Mouse (Mus musculus) megakaryocyte, adult 5-6 weeks (primary cell): ENCODE measurements around the gene Ppp2r3d. TPM values are rescaled to one million over a fixed set of nuclear protein-coding genes. Genes with fewer than 3 reads are reported as not detected.

Source experiments
- ATAC-seq: 2 replicates; pipeline ENCODE4 v1.8.0; 2016; ENCODE audit warnings: mild to moderate bottlenecking, inconsistent platforms; ENCODE audit not compliant: poor library complexity, severe bottlenecking
- total RNA-seq, 2 experiments: library from RNA; stranded (forward) in 1 of 2; stranded (reverse) in 1 of 2; fragments of 153-499, 151-499 nt in 1 of 2; fragments of 221-1000, 200-1000 nt in 1 of 2; gene quantifications; 2 replicates each; pipeline versions ENCODE4 v1.2.3 to v1.2.4; 2015 to 2017

Gene Ppp2r3d
- total RNA-seq, 2 experiments from 2014 or later = 12.7 to 20.2 TPM

DNA sequence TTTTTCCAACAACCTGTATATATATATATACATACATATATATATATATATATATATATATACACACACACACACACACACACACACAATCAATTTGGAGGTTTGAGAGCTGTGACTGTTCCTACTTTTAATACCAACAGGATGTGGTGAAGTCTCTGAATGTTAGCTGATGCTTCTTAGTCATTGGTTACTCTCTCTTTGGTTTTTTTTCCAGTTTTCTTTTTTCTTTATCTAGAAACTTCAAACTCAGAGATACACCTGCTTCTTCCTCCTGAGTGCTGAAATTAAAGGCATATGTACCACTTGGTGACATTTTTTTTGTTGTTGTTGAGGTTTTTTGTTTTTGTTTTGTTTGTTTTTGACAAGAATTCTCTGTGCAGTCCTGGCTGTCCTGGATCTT is 63.8 kb downstream of the Ppp2r3d start:
- ATAC-seq = no peak

DNA sequence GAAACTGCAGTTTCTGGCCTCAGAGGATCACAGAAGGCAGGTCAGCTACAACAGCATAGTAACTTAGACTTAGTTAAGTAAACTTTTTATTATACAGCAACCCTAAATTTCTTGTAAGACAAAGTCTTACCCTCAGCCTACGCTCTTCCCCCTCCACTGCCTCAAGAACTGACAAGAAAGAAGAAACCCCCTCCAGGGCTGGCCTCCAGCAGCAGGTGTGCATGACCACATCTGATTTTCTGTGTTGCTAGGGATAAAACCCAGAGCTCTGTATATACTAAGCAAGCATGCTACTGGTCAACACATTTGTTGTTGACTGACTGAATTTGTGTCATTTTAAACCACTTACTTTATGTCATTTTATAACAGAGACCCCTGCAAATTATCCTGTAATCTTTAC is 65.1 kb downstream of the Ppp2r3d start:
- no peak for ATAC-seq

DNA sequence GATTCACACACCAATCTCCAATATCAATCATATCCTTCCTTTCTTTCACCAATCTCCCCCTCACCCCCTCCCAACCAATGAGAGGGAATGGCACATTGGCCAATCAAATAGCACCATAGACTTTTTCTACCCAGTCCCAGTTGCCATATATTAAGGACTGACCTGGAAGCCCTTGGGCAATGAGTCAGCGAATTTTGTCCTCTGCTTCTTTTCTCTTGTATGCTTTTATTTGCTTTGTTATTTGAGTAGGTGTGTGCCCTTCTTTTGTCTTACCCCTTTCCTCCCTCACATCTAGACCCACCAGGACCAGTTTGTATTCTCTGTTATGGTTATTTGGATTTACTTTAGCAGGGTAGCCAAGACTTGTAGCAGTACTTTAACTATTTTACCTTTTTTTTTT is 68.1 kb downstream of the Ppp2r3d start:
- no peak for ATAC-seq

Other genes with a start within 250 kb of the Ppp2r3d start
- gene 2010315B03Rik, start 164.2 kb downstream of the Ppp2r3d start, total RNA-seq (2015) = 12.0 and 14.1 TPM in 2 replicates
- 21.0 and 22.2 TPM in 2 replicates for gene 2010315B03Rik, start 164.2 kb downstream of the Ppp2r3d start, total RNA-seq (2017)
- gene Gm21836, start 16.9 kb upstream of the Ppp2r3d start, total RNA-seq (2015) = not detected in 2 replicates
- gene Gm21836, start 16.9 kb upstream of the Ppp2r3d start, total RNA-seq (2017) = not detected in 2 replicates